Mouse (Mus musculus) stomach, embryonic 15.5 days (tissue): ENCODE data around the gene Gm20696. TPM values are rescaled to one million over a fixed set of nuclear protein-coding genes. Genes with fewer than 3 reads are reported as not detected.

ENCODE experiments used
- ATAC-seq: fragments of 200-750 bp; cut with Nextera tagmentation; 2 replicates; pipeline ENCODE4 v1.8.0; 2017; ENCODE audit warnings: low read depth, moderate number of reproducible peaks, moderate TSS enrichment; ENCODE audit not compliant: insufficient read depth, low FRiP score
- H3K27ac ChIP-seq: fragments of 300-500 bp; sonication (generic); 2 replicates; pipeline ENCODE4 v1.5.1; 2015; ENCODE audit warnings: mild to moderate bottlenecking, inconsistent platforms
- H3K27me3 ChIP-seq: fragments of 300-500 bp; sonication (generic); replicated peaks from 2 replicates; pipeline ENCODE4 v1.6.1; 2015; ENCODE audit warnings: inconsistent platforms
- H3K36me3 ChIP-seq: fragments of 300-500 bp; sonication (generic); 2 replicates; pipeline ENCODE4 v1.6.1; 2015; ENCODE audit warnings: inconsistent platforms
- H3K4me1 ChIP-seq: fragments of 300-500 bp; sonication (generic); 2 replicates; pipeline ENCODE4 v1.6.1; 2015; ENCODE audit warnings: inconsistent platforms
- H3K4me2 ChIP-seq: fragments of 300-500 bp; sonication (generic); 2 replicates; pipeline ENCODE4 v1.6.1; 2015; ENCODE audit warnings: mild to moderate bottlenecking, inconsistent platforms
- H3K4me3 ChIP-seq: fragments of 300-500 bp; sonication (generic); replicated peaks from 2 replicates; pipeline ENCODE4 v1.5.1; 2015; ENCODE audit warnings: inconsistent platforms
- H3K9ac ChIP-seq: fragments of 300-500 bp; sonication (generic); 2 replicates; pipeline ENCODE4 v1.6.1; 2015; ENCODE audit warnings: inconsistent platforms
- H3K9me3 ChIP-seq: fragments of 300-500 bp; sonication (generic); 2 replicates; pipeline ENCODE4 v1.6.1; 2016; ENCODE audit warnings: inconsistent platforms
- WGBS: fragments of 180-500 bp; shearing (Covaris S2); methylation state at CpG from one replicate; pipeline ENCODE4 v1.1.7; 2015; 5-methylcytosine and 5-hydroxymethylcytosine counted together
- polyA plus RNA-seq: library from polyadenylated mRNA; unstranded; fragments of >200 nt; fragmentation: Nextera tagmentation; extraction: Ambion mirVana; gene quantifications from 2 replicates; pipeline ENCODE4 v1.2.1, GENCODE M21; 2015

The Gm20696 gene
- polyA plus RNA-seq, 1 experiment from 2014 or later, result 4.6 TPM

DNA sequence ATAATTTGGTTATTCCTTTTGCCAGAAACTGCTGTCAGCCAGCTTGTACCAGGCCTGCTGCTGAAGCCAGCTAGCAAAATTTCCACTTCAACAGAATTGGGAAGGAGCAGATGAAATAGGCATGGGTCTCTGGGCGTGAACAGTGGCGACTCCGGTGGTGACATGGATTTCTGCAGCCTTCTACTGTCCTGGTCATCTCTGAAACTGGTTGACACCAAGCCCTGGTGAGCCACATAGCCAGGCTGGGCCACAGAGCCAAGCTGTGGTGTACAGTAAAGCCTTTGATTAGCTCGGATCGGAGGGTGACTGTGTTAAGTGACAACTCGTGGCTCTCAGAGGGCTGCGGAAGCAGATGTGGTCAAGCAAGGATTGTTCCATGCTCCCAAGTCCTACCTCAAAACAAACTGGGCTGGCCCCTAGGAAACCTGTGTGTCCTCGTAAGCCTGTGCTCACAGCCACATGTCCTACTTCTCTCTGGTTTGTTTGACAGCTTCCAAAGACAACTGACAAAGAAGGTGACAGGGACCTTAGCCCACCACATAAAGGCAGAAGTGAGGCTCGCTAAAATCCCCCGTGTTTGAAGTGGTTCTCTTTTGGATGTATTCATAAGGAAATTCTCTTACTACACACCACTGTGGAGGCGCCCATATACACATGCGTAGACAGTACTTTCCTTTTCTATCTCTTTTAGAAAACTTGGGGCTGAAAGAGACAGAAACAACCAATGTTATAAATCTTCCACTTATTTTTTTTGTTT, 180.5 kb downstream of the Gm20696 start:
- peak overlapping the region; percentile 46; the same call in 1 of the 2 replicates for H3K4me2 ChIP-seq
- H3K9me3 ChIP-seq, result no peaks in the 10 kb centered on the region
- WGBS, result 75% methylated on average over 12 of the region's 12 CpGs
- H3K27me3 ChIP-seq, result no peaks in the 10 kb centered on the region
- H3K36me3 ChIP-seq, result no peaks in the 10 kb centered on the region
- ATAC-seq, result no peak
- no peak overlapping the region for H3K9ac ChIP-seq
- peaks cover 21% of the 10 kb centered on the region for H3K4me1 ChIP-seq
- peak overlapping the region; percentile 91 for H3K27ac ChIP-seq
- no peak overlapping the region for H3K4me3 ChIP-seq

DNA sequence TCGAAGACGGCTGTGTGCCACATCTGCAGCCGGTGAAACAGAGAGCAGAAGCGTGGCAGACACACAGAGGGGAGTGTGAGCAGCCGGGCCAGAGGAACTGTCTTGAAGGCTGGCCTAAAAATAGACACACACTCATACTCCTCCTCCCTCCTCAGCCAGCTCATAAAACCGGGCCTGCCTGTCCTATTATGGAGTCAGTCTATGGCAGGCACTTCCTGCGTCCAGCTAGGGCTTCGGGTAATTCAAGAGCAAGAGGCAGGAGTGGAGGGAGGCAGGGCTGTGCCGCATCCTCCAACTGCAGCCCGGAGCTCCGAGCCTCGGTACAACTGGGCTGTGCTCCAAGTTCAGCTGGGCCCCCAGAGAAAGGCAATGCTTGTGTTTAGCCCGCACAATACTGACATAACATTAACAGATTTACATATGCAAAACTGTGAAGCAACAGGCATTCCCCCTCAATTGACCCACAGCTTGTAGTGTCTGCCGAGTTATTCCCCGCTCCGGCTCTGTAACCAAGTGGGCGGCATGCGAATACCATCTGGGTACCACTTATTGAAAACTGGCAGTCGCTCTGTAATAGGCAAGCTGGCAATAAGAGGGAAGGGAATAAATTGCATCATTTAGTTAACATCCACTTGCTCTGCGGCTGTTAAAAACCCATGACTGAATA, 181.2 kb downstream of the Gm20696 start:
- no peaks in the 10 kb centered on the region for H3K27me3 ChIP-seq
- 30% methylated on average over 20 of the region's 20 CpGs for WGBS
- H3K4me2 ChIP-seq, result peak overlapping the region; percentile 46
- H3K4me3 ChIP-seq, result no peak overlapping the region
- peak; percentile 90 for ATAC-seq
- H3K4me1 ChIP-seq, result peaks cover 19% of the 10 kb centered on the region
- H3K9me3 ChIP-seq, result no peaks in the 10 kb centered on the region
- no peak overlapping the region for H3K9ac ChIP-seq
- H3K36me3 ChIP-seq, result no peaks in the 10 kb centered on the region
- H3K27ac ChIP-seq, result peak overlapping the region; percentile 91

- no peak overlapping the region for H3K4me3 ChIP-seq
- H3K9me3 ChIP-seq, result no peaks in the 10 kb centered on the region
- ATAC-seq, result no peak
- H3K4me1 ChIP-seq, result peaks cover 18% of the 10 kb centered on the region
- no peaks in the 10 kb centered on the region for H3K27me3 ChIP-seq
- peak overlapping the region; percentile 91 for H3K27ac ChIP-seq
- peak overlapping the region; percentile 46 for H3K4me2 ChIP-seq
- no peaks in the 10 kb centered on the region for H3K36me3 ChIP-seq
- H3K9ac ChIP-seq, result no peak overlapping the region
- WGBS, result 30% methylated on average over 8 of the region's 8 CpGs
Measured at GRCm38 (mm10) chr6:99484884-99485216, 181.7 kb downstream of the Gm20696 start.

GRCm38 (mm10) chr6:99484197-99484725, 182.3 kb downstream of the Gm20696 start:
- 69% methylated on average over 7 of the region's 7 CpGs for WGBS
- peaks cover 18% of the 10 kb centered on the region for H3K4me1 ChIP-seq
- H3K9ac ChIP-seq, result no peak overlapping the region
- no peak for ATAC-seq
- H3K27me3 ChIP-seq, result no peaks in the 10 kb centered on the region
- H3K9me3 ChIP-seq, result no peaks in the 10 kb centered on the region
- peak overlapping the region; percentile 46; the same call in 1 of the 2 replicates for H3K4me2 ChIP-seq
- no peak overlapping the region for H3K4me3 ChIP-seq
- peak overlapping the region; percentile 91; the same call in 1 of the 2 replicates for H3K27ac ChIP-seq
- H3K36me3 ChIP-seq, result no peaks in the 10 kb centered on the region

DNA sequence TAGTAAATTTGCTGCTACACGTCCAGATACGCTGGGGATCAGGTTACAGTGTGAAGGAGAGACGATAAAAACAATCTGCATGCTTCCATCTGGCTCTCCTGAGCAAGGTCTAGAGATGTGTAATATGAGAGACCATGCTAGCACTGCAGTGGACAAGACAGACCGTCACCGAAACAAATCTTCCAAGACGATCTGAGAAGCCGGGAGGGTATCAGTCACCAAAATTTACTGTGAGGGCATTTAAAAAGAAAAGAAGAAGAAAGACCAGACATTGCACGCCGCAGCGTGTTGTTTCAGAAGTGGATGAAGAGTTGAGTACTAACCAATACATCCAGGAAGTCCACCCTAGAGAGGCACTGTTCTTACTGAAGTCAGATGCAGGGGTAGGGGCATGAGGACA, 183.0 kb downstream of the Gm20696 start:
- no peak for ATAC-seq
- peaks cover 18% of the 10 kb centered on the region for H3K4me1 ChIP-seq
- 52% methylated on average over 10 of the region's 10 CpGs for WGBS
- H3K4me2 ChIP-seq, result no peak overlapping the region
- H3K4me3 ChIP-seq, result no peak overlapping the region
- no peak overlapping the region for H3K27ac ChIP-seq
- no peaks in the 10 kb centered on the region for H3K36me3 ChIP-seq
- H3K27me3 ChIP-seq, result no peaks in the 10 kb centered on the region
- no peak overlapping the region for H3K9ac ChIP-seq
- H3K9me3 ChIP-seq, result no peaks in the 10 kb centered on the region

DNA sequence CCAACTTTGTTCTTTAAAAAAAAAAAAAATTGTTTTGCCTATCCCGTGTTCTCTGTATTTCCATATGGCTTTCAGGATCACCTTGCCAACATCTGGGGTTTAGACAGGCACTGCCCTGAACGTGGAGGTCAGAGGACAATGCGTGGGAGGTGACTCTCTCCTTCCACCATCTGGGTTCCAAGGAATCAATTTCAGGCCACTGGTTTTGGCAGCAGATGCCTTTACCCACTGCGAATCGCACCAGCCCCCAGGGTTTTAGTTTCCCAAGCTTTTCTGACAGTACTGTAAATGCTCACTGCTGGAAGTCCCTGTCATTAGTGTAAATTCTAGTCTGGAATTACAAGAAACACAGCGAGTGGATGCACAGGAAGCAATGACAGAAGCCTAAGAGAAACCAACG, 185.0 kb downstream of the Gm20696 start:
- no peaks in the 10 kb centered on the region for H3K27me3 ChIP-seq
- 60% methylated on average over 7 of the region's 7 CpGs for WGBS
- H3K4me3 ChIP-seq, result no peak overlapping the region
- H3K9ac ChIP-seq, result no peak overlapping the region
- no peak for ATAC-seq
- peaks cover 18% of the 10 kb centered on the region for H3K4me1 ChIP-seq
- no peak overlapping the region for H3K27ac ChIP-seq
- no peak overlapping the region for H3K4me2 ChIP-seq
- no peaks in the 10 kb centered on the region for H3K36me3 ChIP-seq
- no peaks in the 10 kb centered on the region for H3K9me3 ChIP-seq

DNA sequence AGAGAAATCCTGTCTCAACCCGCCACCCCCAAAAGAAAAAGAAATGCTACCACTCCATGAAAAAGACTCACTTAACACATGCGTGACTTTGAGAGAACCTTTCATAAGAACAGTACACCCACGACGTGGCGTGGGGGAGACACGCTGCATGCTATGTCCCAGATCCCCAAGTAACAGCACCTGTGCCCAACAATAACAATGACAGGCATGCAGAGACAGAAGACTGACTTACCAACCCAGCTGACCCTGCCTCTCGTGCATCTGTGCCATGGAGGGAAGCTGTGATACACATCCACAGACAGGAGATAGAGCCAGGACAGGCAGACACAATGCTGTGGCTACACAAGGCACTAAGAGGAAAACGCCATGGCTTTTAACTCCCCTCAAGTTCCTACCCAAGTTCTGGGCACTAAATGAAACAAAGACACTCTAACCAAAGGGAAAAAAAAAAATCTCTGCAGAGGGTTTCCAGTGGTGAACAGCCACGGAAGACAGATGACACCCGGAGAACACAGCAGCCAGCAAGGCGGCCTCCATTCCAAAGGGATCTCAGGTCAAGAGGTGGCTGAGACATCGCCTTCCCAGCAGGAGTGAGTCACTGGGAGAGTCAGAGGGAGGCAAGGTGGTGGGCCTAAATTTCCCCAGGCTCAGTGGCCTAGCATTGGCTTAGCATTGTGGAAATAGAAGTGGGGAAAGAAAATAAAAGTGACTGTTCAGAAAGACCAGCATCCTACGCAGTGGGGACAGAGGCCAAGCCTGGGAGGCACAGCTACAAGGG, 187.5 kb downstream of the Gm20696 start:
- H3K27me3 ChIP-seq, result no peaks in the 10 kb centered on the region
- H3K27ac ChIP-seq, result no peak overlapping the region
- no peak for ATAC-seq
- WGBS, result 82% methylated on average over 13 of the region's 13 CpGs
- peaks cover 3% of the 10 kb centered on the region; the same call in 1 of the 2 replicates for H3K4me1 ChIP-seq
- H3K9ac ChIP-seq, result no peak overlapping the region
- H3K4me3 ChIP-seq, result no peak overlapping the region
- H3K4me2 ChIP-seq, result no peak overlapping the region
- H3K36me3 ChIP-seq, result no peaks in the 10 kb centered on the region
- H3K9me3 ChIP-seq, result no peaks in the 10 kb centered on the region

- no peaks in the 10 kb centered on the region for H3K36me3 ChIP-seq
- no peaks in the 10 kb centered on the region for H3K27me3 ChIP-seq
- H3K4me1 ChIP-seq, result peaks cover 6% of the 10 kb centered on the region; the same call in 1 of the 2 replicates
- H3K27ac ChIP-seq, result no peak overlapping the region
- 72% methylated on average over 9 of the region's 9 CpGs for WGBS
- ATAC-seq, result no peak
- H3K9ac ChIP-seq, result no peak overlapping the region
- no peaks in the 10 kb centered on the region for H3K9me3 ChIP-seq
- H3K4me3 ChIP-seq, result no peak overlapping the region
- no peak overlapping the region for H3K4me2 ChIP-seq
Measured at GRCm38 (mm10) chr6:99475040-99475439, 191.6 kb downstream of the Gm20696 start.

- no peak overlapping the region for H3K9ac ChIP-seq
- no peak overlapping the region for H3K4me3 ChIP-seq
- no peaks in the 10 kb centered on the region for H3K36me3 ChIP-seq
- H3K27ac ChIP-seq, result peak overlapping the region; percentile 18; the same call in 1 of the 2 replicates
- H3K4me2 ChIP-seq, result no peak overlapping the region
- WGBS, result 59% methylated on average over 5 of the region's 5 CpGs
- H3K27me3 ChIP-seq, result no peaks in the 10 kb centered on the region
- peaks cover 13% of the 10 kb centered on the region for H3K4me1 ChIP-seq
- ATAC-seq, result no peak
- H3K9me3 ChIP-seq, result no peaks in the 10 kb centered on the region
Measured at GRCm38 (mm10) chr6:99470906-99471305, 195.7 kb downstream of the Gm20696 start.

DNA sequence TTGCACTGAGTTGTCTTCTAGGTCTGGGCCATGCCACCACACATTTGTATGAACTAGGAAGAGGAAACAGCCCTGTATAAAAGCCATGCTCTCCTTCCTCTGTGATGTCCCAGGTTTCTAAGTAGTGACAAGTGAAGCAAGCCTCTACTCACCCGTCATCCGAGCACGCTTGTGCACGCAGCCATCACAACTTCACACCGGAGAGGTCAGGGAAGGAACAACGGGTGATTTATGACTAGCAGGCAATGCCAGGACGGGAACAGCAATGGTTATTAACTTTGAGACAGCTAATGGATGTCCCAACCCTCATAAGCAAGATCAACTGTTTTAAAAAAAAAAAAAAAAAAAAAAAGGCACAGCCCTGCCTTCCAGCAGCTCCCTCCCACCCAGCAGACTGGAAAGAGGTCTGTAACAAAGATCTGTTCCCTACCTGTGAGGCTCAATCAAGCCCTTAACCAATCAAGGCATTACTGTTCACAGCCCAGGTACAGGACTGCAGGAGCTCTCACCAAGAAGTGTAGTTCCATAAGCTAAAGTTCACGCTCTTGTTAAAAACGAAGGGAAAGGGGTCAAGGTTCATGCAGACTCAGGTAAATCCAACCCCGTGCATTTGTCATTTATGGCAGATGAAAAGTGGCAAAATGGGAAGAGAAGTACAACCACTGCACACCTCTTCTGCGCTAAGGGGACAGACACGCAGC, 197.3 kb downstream of the Gm20696 start:
- Histone ChIP-seq H3K4me3 (no peak overlapping the region), H3K9me3 (no peaks in the 10 kb centered on the region), H3K27me3 (no peaks in the 10 kb centered on the region), H3K4me1 (peaks cover 13% of the 10 kb centered on the region), H3K27ac (peak overlapping the region; percentile 38), H3K9ac (no peak overlapping the region), H3K4me2 (no peak overlapping the region), H3K36me3 (no peaks in the 10 kb centered on the region)
- 51% methylated on average over 12 of the region's 12 CpGs for WGBS
- no peak for ATAC-seq

- H3K4me3 ChIP-seq, result no peak overlapping the region
- no peaks in the 10 kb centered on the region for H3K27me3 ChIP-seq
- H3K4me1 ChIP-seq, result peaks cover 13% of the 10 kb centered on the region
- 56% methylated on average over 3 of the region's 3 CpGs for WGBS
- no peaks in the 10 kb centered on the region for H3K9me3 ChIP-seq
- H3K27ac ChIP-seq, result no peak overlapping the region
- H3K4me2 ChIP-seq, result no peak overlapping the region
- no peak for ATAC-seq
- no peak overlapping the region for H3K9ac ChIP-seq
- H3K36me3 ChIP-seq, result no peaks in the 10 kb centered on the region
Measured at GRCm38 (mm10) chr6:99467831-99468230, 198.8 kb downstream of the Gm20696 start.
